Mouse (Mus musculus) small intestine, adult 2 months (tissue): ENCODE results near the gene Tdg. TPM values are rescaled to one million over a fixed set of nuclear protein-coding genes. Genes with fewer than 3 reads are reported as not detected.
A peak's percentile ranks its signal among the peaks of the same experiment; 100 is the strongest.
"Not testable (repeated sequence)": the region's sequence is repeated elsewhere in the genome, so short reads cannot be mapped to it uniquely, and the experiment has no call there.

Experiments used
- H3K27ac ChIP-seq: fragments of 200-500 bp; 2 replicates; pipeline ENCODE4 v1.5.1; 2012; ENCODE audit warnings: low read depth, low read length, control low read depth, inconsistent platforms; ENCODE audit not compliant: insufficient read depth
- H3K27me3 ChIP-seq: fragments of 200-500 bp; 2 replicates; pipeline ENCODE4 v1.6.1; 2012; ENCODE audit warnings: mild to moderate bottlenecking, moderate library complexity, low read length, inconsistent platforms; ENCODE audit not compliant: control insufficient read depth, insufficient read depth
- H3K36me3 ChIP-seq: fragments of 200-500 bp; 2 replicates; pipeline ENCODE4 v1.6.1; 2012; ENCODE audit warnings: mild to moderate bottlenecking, low read length, control low read depth, inconsistent platforms; ENCODE audit not compliant: control insufficient read depth, insufficient read depth
- H3K4me1 ChIP-seq: fragments of 200-500 bp; 2 replicates; pipeline ENCODE4 v1.6.1; 2012; ENCODE audit warnings: low read length, inconsistent platforms, mixed read lengths; ENCODE audit not compliant: control insufficient read depth, insufficient read depth, insufficient read length
- H3K4me3 ChIP-seq: fragments of 200-500 bp; 2 replicates; pipeline ENCODE4 v1.5.1; 2012; ENCODE audit warnings: low read depth, mild to moderate bottlenecking, control low read depth, inconsistent platforms, low read length, moderate library complexity
- CTCF ChIP-seq: fragments of 200-500 bp; IDR thresholded peaks from 2 replicates; pipeline ENCODE4 v1.5.1; 2012; ENCODE audit warnings: low read depth, mild to moderate bottlenecking, control low read depth, inconsistent platforms, low read length, moderate library complexity, mixed read lengths; ENCODE audit not compliant: insufficient replicate concordance, insufficient read length; ENCODE audit errors: extremely low read depth
- POLR2A ChIP-seq: fragments of 200-500 bp; IDR thresholded peaks from 2 replicates; pipeline ENCODE4 v1.6.1; 2012; ENCODE audit warnings: low read depth, mild to moderate bottlenecking, control low read depth, inconsistent platforms, low read length, moderate library complexity
- WGBS: fragments of 180-500 bp; shearing (Covaris S2); methylation state at CpG from one replicate; pipeline ENCODE4 v1.1.7; 2018; 5-methylcytosine and 5-hydroxymethylcytosine counted together
- polyA plus RNA-seq: library from polyadenylated mRNA; depleted of rRNA; stranded (reverse); fragments of >200 nt; gene quantifications from 2 replicates; pipeline ENCODE4 v1.2.3, GENCODE M21; 2012; rRNA removed

Gene Tdg
- polyA plus RNA-seq, result 7.3 and 11.5 TPM in 2 replicates

- under 1% methylated on average over 78 of the region's 78 CpGs for WGBS
- peak within 1 kb of the TSS; percentile 83 for H3K4me3 ChIP-seq
- not testable (repeated sequence) for H3K27me3 ChIP-seq, H3K36me3 ChIP-seq, H3K4me1 ChIP-seq
- peak within 1 kb of the TSS; percentile 84 for H3K27ac ChIP-seq
Observed at GRCm38 (mm10) chr10:82629586-82630255, at the start of gene Tdg. TSS of gene Tdg (plus strand) at chr10:82629828.

GRCm38 (mm10) chr10:82589673-82590072, 40.0 kb upstream of the Tdg start:
- H3K4me3 ChIP-seq, H3K27ac ChIP-seq, H3K27me3 ChIP-seq, H3K36me3 ChIP-seq, H3K4me1 ChIP-seq: not testable (repeated sequence)
- WGBS, result 82% methylated on average over 9 of the region's 9 CpGs

GRCm38 (mm10) chr10:82594421-82594820, 35.2 kb upstream of the Tdg start:
- H3K27me3 ChIP-seq, H3K4me1 ChIP-seq, H3K27ac ChIP-seq, H3K4me3 ChIP-seq, H3K36me3 ChIP-seq: not testable (repeated sequence)
- WGBS, result 69% methylated on average over 4 of the region's 4 CpGs

- TF ChIP-seq POLR2A, result no peak
- TF ChIP-seq CTCF, result no peak
- 7% methylated on average over 9 of the region's 9 CpGs for WGBS
- H3K4me3 ChIP-seq, result peak overlapping the region; percentile 80
- no peaks in the 10 kb centered on the region for H3K27me3 ChIP-seq
- no peak overlapping the region for H3K27ac ChIP-seq
- H3K36me3 ChIP-seq, result no peaks in the 10 kb centered on the region
- H3K4me1 ChIP-seq, result peaks cover 4% of the 10 kb centered on the region; the same call in 1 of the 2 replicates
Observed at GRCm38 (mm10) chr10:82622235-82622634, 7.4 kb upstream of the Tdg start.

- no peaks in the 10 kb centered on the region for H3K27me3 ChIP-seq
- no peaks in the 10 kb centered on the region for H3K36me3 ChIP-seq
- H3K4me1 ChIP-seq, result peaks cover 4% of the 10 kb centered on the region; the same call in 1 of the 2 replicates
- peak within 1 kb of the TSS; percentile 80 for H3K4me3 ChIP-seq
- H3K27ac ChIP-seq, result peak within 1 kb of the TSS; percentile 79
- no peak for TF ChIP-seq CTCF
- peak; percentile 24; the same call in 1 of the 2 replicates for TF ChIP-seq POLR2A
- under 1% methylated on average over 61 of the region's 61 CpGs for WGBS
Observed at GRCm38 (mm10) chr10:82622671-82623552, 6.7 kb upstream of the Tdg start, which contains the start of gene 1190007I07Rik. TSS of gene 1190007I07Rik (minus strand) at chr10:82623228.

- H3K27ac ChIP-seq, result peak overlapping the region; percentile 79
- H3K27me3 ChIP-seq, H3K4me1 ChIP-seq, H3K36me3 ChIP-seq: not testable (repeated sequence)
- 1% methylated on average over 2 of the region's 2 CpGs for WGBS
- peak overlapping the region; percentile 80 for H3K4me3 ChIP-seq
Observed at GRCm38 (mm10) chr10:82623553-82623932, 6.1 kb upstream of the Tdg start.

- TF ChIP-seq CTCF (no peak; the same call in 1 of the 2 replicates), POLR2A (no peak)
- 0 out of 2 replicates have a peak, but pooled peaks cover 2% of the 10 kb centered on the region for H3K36me3 ChIP-seq
- peak overlapping the region; percentile 83 for H3K4me3 ChIP-seq
- H3K27me3 ChIP-seq, result no peaks in the 10 kb centered on the region
- H3K4me1 ChIP-seq, result peaks cover 6% of the 10 kb centered on the region; the same call in 1 of the 2 replicates
- H3K27ac ChIP-seq, result peak overlapping the region; percentile 84
- 9% methylated on average over 11 of the region's 11 CpGs for WGBS
Observed at GRCm38 (mm10) chr10:82629111-82629585, 480 bp upstream of the Tdg start.
